Mouse (Mus musculus): ENCODE results near the gene Xpo5. TPM values are rescaled to one million over a fixed set of nuclear protein-coding genes. Genes with fewer than 3 reads are reported as not detected.

Gene Xpo5
- total and polyA plus RNA-seq, 2 experiments from 2014 or later: 23.2 to 61.5 TPM

DNA sequence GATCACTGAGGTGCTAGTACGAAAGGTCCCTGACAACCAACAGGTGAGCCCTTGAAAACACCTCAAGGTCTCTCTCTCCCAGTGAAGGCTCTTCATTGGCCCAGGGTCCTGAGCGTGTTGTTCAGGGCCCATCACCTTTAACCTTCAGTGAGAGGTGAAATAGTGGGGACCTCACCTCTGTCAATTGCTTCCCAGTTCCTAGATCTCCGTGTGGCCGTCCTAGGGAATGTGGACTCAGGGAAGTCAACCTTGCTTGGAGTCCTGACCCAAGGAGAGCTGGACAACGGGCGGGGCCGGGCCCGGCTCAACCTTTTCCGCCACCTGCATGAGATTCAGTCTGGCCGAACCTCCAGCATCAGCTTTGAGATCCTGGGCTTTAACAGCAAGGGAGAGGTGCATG, 37.8 kb upstream of the Xpo5 start:
- H3K9me3 ChIP-seq (ENCODE audit: low read length): no peaks in the 10 kb centered on the region
- H3K27me3 ChIP-seq (ENCODE audit: insufficient read depth, low read length): no peaks in the 10 kb centered on the region
- no peak overlapping the region for H3K4me2 ChIP-seq (ENCODE audit: low read depth)
- H3K4me3 ChIP-seq (ENCODE audit: low read depth, low read length): no peak overlapping the region
- no peak overlapping the region for H3K9ac ChIP-seq
- no peak overlapping the region for H3K27ac ChIP-seq (ENCODE audit: low read depth, low read length)
- peaks cover 15% of the 10 kb centered on the region for H3K4me1 ChIP-seq (ENCODE audit: insufficient read depth)
- TF ChIP-seq CTCF (IDR thresholded peaks at IDR 0.05; ENCODE audit: low read depth): no peak
- peaks cover 54% of the 10 kb centered on the region for H3K36me3 ChIP-seq (ENCODE audit: insufficient read depth)
- no peak for ATAC-seq
- DNase-seq: no peak
- WGBS: 95% methylated on average over 10 of the region's 10 CpGs

DNA sequence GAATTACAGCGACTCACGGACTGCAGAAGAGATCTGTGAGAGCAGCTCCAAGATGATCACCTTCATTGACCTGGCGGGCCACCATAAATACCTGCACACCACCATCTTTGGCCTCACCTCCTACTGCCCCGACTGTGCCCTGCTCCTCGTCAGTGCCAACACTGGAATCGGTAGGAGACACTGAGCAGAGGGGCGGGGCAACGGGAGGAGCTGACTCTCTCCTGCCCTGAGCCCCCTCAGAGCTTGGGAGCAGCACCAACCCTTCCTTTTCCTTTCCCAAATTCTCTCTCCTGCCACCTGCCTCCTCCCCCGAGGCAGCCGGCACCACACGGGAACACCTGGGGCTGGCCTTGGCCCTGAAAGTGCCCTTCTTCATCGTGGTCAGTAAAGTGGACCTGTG, 37.1 kb upstream of the Xpo5 start:
- DNase-seq: no peak
- no peak overlapping the region for H3K9ac ChIP-seq
- H3K4me1 ChIP-seq (ENCODE audit: insufficient read depth): peaks cover 15% of the 10 kb centered on the region
- no peak overlapping the region for H3K4me3 ChIP-seq (ENCODE audit: low read depth, low read length)
- 89% methylated on average over 12 of the region's 12 CpGs for WGBS
- H3K27ac ChIP-seq (ENCODE audit: low read depth, low read length): no peak overlapping the region
- no peaks in the 10 kb centered on the region for H3K27me3 ChIP-seq (ENCODE audit: insufficient read depth, low read length)
- no peaks in the 10 kb centered on the region for H3K9me3 ChIP-seq (ENCODE audit: low read length)
- H3K36me3 ChIP-seq (ENCODE audit: insufficient read depth): peaks cover 60% of the 10 kb centered on the region
- no peak for TF ChIP-seq CTCF (IDR thresholded peaks at IDR 0.05; ENCODE audit: low read depth)
- no peak for ATAC-seq
- no peak overlapping the region for H3K4me2 ChIP-seq (ENCODE audit: low read depth)

DNA sequence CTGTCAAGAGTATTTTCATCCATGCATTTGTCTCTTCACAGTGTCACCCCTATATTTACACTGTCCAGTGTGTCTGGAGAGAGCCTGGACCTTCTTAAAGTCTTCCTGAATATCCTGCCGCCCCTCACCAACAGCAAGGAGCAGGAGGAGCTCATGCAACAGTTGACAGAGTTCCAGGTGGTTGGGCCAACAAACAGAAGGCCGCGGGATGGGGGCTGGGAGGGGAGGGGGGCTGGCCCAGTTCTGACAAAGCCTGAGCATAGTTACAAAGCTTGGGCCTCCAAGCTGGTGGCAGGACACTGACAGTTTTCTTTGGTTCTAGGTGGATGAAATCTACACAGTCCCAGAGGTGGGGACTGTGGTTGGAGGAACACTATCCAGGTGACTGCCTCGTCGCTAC, 36.3 kb upstream of the Xpo5 start:
- Histone ChIP-seq H3K9ac (no peak overlapping the region), H3K27ac (ENCODE audit: low read depth, low read length) (no peak overlapping the region), H3K4me3 (ENCODE audit: low read depth, low read length) (no peak overlapping the region), H3K9me3 (ENCODE audit: low read length) (no peaks in the 10 kb centered on the region), H3K4me1 (ENCODE audit: insufficient read depth) (peaks cover 15% of the 10 kb centered on the region), H3K4me2 (ENCODE audit: low read depth) (no peak overlapping the region), H3K36me3 (ENCODE audit: insufficient read depth) (peaks cover 62% of the 10 kb centered on the region), H3K27me3 (ENCODE audit: insufficient read depth, low read length) (no peaks in the 10 kb centered on the region)
- DNase-seq: no peak
- ATAC-seq: no peak
- 79% methylated on average over 5 of the region's 5 CpGs for WGBS
- TF ChIP-seq CTCF (IDR thresholded peaks at IDR 0.05; ENCODE audit: low read depth): no peak

DNA sequence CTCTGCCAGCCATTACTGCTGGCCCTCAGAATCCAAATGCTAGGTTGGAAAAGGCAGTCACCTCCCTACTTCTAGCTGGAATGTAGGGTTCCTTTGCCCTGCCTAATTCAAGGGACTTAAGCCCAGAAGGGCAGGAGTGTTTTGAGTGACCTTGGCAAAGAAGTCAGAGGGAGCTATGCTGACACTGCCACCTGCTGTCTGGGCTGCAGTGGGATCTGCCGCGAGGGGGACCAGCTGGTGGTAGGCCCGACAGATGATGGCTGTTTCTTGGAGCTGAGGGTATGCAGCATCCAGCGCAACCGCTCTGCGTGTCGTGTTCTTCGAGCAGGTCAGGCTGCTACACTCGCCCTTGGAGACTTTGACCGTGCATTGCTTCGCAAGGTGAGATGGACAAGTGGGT, 35.6 kb upstream of the Xpo5 start:
- no peaks in the 10 kb centered on the region for H3K9me3 ChIP-seq (ENCODE audit: low read length)
- no peak overlapping the region for H3K4me3 ChIP-seq (ENCODE audit: low read depth, low read length)
- no peak overlapping the region for H3K27ac ChIP-seq (ENCODE audit: low read depth, low read length)
- H3K4me1 ChIP-seq (ENCODE audit: insufficient read depth): peaks cover 9% of the 10 kb centered on the region; the same call in 1 of the 2 replicates
- H3K4me2 ChIP-seq (ENCODE audit: low read depth): no peak overlapping the region
- no peaks in the 10 kb centered on the region for H3K27me3 ChIP-seq (ENCODE audit: insufficient read depth, low read length)
- DNase-seq (no peak), ATAC-seq (no peak)
- 83% methylated on average over 11 of the region's 11 CpGs for WGBS
- H3K36me3 ChIP-seq (ENCODE audit: insufficient read depth): peaks cover 66% of the 10 kb centered on the region
- no peak overlapping the region for H3K9ac ChIP-seq
- peak; percentile 57 for TF ChIP-seq CTCF (IDR thresholded peaks at IDR 0.05; ENCODE audit: low read depth)

DNA sequence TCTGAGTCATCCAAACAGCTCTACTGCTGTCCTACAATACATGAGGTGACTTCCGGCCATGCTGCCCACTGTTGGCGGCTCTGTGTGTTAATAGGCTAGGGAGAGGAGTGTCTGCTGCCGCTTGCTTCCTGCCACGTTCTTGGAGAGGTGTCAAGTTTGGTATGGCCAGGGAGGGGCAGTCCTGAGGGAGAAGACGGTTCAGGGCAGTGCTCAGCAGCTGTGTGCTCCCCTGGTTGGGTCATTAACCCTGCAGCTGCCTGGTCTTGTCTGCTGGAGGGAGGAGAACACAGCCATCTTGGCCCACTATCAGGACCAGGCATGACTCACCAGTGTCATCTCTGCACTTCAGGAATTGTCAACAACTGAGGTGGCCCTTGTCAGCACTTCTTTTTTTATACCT, 34.3 kb upstream of the Xpo5 start:
- peaks cover 76% of the 10 kb centered on the region for H3K36me3 ChIP-seq (ENCODE audit: insufficient read depth)

DNA sequence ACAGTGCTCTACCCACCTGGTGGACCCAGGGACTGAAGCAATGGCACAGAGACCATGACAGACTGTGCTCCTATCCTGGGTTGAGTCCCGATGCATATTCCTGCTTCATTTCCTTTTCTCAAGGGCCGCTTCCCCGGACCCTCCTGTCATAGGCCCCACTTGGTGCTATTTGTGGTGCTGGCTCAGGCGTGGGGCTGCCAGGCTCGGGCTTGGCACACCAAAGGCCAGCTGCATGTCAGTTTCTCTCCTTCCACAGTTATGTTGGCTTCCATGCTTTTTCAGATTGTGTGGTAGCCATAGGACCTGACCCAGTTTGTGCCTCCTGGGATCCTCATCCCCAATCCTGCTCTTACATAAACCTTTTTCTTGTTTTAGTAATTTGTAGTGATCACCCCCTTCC, 33.8 kb upstream of the Xpo5 start:
- no peak overlapping the region for H3K27ac ChIP-seq (ENCODE audit: low read depth, low read length)
- WGBS: 89% methylated on average over 5 of the region's 5 CpGs
- no peak for ATAC-seq
- no peak overlapping the region for H3K4me2 ChIP-seq (ENCODE audit: low read depth)
- H3K4me3 ChIP-seq (ENCODE audit: low read depth, low read length): no peak overlapping the region
- no peak for DNase-seq
- H3K4me1 ChIP-seq (ENCODE audit: insufficient read depth): no peaks in the 10 kb centered on the region
- no peaks in the 10 kb centered on the region for H3K9me3 ChIP-seq (ENCODE audit: low read length)
- TF ChIP-seq CTCF (IDR thresholded peaks at IDR 0.05; ENCODE audit: low read depth): no peak
- H3K9ac ChIP-seq: no peak overlapping the region
- no peaks in the 10 kb centered on the region for H3K27me3 ChIP-seq (ENCODE audit: insufficient read depth, low read length)
- peaks cover 76% of the 10 kb centered on the region for H3K36me3 ChIP-seq (ENCODE audit: insufficient read depth)

More for the DNA sequence above, 34.3 kb upstream of the Xpo5 start:
- no peak overlapping the region for H3K4me2 ChIP-seq (ENCODE audit: low read depth)
- TF ChIP-seq CTCF (IDR thresholded peaks at IDR 0.05; ENCODE audit: low read depth): no peak
- no peaks in the 10 kb centered on the region for H3K27me3 ChIP-seq (ENCODE audit: insufficient read depth, low read length)
- 57% methylated on average over 5 of the region's 5 CpGs for WGBS
- no peaks in the 10 kb centered on the region for H3K9me3 ChIP-seq (ENCODE audit: low read length)
- H3K4me1 ChIP-seq (ENCODE audit: insufficient read depth): no peaks in the 10 kb centered on the region
- H3K9ac ChIP-seq: no peak overlapping the region
- no peak overlapping the region for H3K27ac ChIP-seq (ENCODE audit: low read depth, low read length)
- DNase-seq (no peak), ATAC-seq (no peak)
- H3K4me3 ChIP-seq (ENCODE audit: low read depth, low read length): no peak overlapping the region

DNA sequence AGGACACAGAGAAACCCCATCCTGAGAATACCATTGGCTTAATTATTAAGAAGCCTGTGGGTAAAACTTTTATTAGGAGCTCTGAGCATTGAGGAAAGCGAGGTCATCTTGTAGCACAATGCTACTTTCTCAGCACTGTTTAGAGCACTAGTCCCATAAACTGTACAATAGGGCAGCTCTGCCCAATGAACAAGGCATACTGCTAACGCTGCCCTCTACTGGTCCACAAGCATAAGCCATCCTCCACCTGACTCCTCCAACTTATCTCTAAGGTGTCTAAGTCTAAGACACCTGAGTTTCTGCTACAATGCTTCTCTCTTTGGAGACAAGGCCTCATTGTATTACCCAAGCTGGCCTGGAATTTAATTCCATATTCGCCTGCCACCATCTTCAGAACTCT, 32.0 kb upstream of the Xpo5 start:
- peak; percentile 75 for TF ChIP-seq CTCF (IDR thresholded peaks at IDR 0.05; ENCODE audit: low read depth)
- Histone ChIP-seq H3K36me3 (ENCODE audit: insufficient read depth) (peaks cover 66% of the 10 kb centered on the region), H3K27me3 (ENCODE audit: insufficient read depth, low read length) (no peaks in the 10 kb centered on the region), H3K27ac (ENCODE audit: low read depth, low read length) (no peak overlapping the region), H3K9me3 (ENCODE audit: low read length) (no peaks in the 10 kb centered on the region), H3K4me2 (ENCODE audit: low read depth) (no peak overlapping the region), H3K9ac (no peak overlapping the region), H3K4me3 (ENCODE audit: low read depth, low read length) (no peak overlapping the region), H3K4me1 (ENCODE audit: insufficient read depth) (no peaks in the 10 kb centered on the region)
- 80% methylated on average over 3 of the region's 3 CpGs for WGBS
- DNase-seq: peak; percentile 37
- peak; percentile 48; the same call in 1 of the 2 replicates for ATAC-seq

DNA sequence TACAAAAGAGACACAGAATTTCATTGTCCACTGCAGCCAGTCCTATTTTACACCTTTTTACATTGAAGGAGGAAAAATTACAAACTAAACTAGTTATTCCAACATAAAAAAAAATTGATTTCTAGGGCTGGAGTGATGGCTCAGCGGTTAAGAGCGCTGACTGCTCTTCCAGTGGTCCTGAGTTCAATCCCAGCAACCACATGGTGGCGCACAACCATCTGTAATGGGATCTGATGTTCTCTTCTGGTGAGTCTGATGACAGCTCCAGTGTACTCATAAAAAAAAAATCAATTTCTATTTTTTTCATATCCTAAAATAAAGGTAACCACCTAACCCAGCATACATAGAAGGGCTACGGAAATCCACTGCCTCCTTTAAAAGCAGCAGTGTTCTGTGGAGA, 20.3 kb upstream of the Xpo5 start:
- TF ChIP-seq CTCF (IDR thresholded peaks at IDR 0.05; ENCODE audit: low read depth): peak; percentile 36; the same call in 1 of the 2 replicates

More for the DNA sequence above, 20.3 kb upstream of the Xpo5 start:
- Histone ChIP-seq H3K27me3 (ENCODE audit: insufficient read depth, low read length) (no peaks in the 10 kb centered on the region), H3K36me3 (ENCODE audit: insufficient read depth) (peaks cover 78% of the 10 kb centered on the region), H3K27ac (ENCODE audit: low read depth, low read length) (no peak overlapping the region), H3K4me1 (ENCODE audit: insufficient read depth) (no peaks in the 10 kb centered on the region), H3K9ac (no peak overlapping the region), H3K4me2 (ENCODE audit: low read depth) (no peak overlapping the region), H3K4me3 (ENCODE audit: low read depth, low read length) (no peak overlapping the region), H3K9me3 (ENCODE audit: low read length) (no peaks in the 10 kb centered on the region)
- DNase-seq: no peak
- no peak for ATAC-seq
- 83% methylated on average over 4 of the region's 4 CpGs for WGBS

Data from forebrain, postnatal 0 days (tissue).